Mouse (Mus musculus) bone marrow macrophage, adult 2 months (primary cell): ENCODE results near the gene Entpd7.

ENCODE experiments used
- CTCF ChIP-seq: IDR thresholded peaks from 2 replicates; pipeline ENCODE4 v1.5.1; 2012; ENCODE audit warnings: low read depth, mild to moderate bottlenecking, low read length, moderate library complexity
- POLR2A ChIP-seq: IDR thresholded peaks from 2 replicates; pipeline ENCODE4 v1.6.1; 2012; ENCODE audit warnings: mild to moderate bottlenecking, low read depth, low read length, borderline replicate concordance

DNA sequence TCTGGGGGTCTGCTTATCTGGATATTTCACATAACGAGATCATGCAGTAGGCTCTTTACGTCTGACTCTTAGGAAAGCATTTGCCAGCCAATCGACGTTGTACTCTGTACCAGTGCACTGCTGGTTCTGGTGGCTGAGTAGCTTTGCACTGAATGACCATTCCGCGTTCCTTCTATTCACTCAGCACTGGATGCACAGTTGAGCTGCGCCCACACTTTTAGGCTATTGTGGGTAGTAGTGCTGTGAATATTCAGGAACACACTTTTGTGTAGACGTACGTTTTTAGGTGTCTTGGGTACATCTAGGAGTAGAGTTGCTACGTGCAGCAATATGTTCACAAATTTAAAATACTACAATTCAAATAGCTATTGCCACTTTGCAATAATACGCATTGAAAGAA, 30.6 kb downstream of the Entpd7 start:
- no peak for TF ChIP-seq CTCF
- TF ChIP-seq POLR2A = no peak
